Mouse (Mus musculus) heart, adult 10 weeks (tissue): Measurements from ENCODE around the gene 1190005I06Rik. TPM values are rescaled to one million over a fixed set of nuclear protein-coding genes. Genes with fewer than 3 reads are reported as not detected.

Source experiments
- polyA plus RNA-seq: library from polyadenylated mRNA; stranded (reverse); fragments of 350-450 nt; fragmentation: Illumina TruSeq; extraction: RNeasy Lipid Tissue Mini Kit (QIAGEN cat#74804); gene quantifications from one replicate; pipeline ENCODE4 v1.2.3, GENCODE M21; 2014; ENCODE audit warnings: low read depth, low replicate concordance

1190005I06Rik gene
- 5.8 TPM for polyA plus RNA-seq

GRCm38 (mm10) chr8:120647532-120647931, at the start of gene 1190005I06Rik:
Gene 1190005I06Rik, minus strand, starts transcription at chr8:120647632.

GRCm38 (mm10) chr8:120668374-120668905, 21.0 kb upstream of the 1190005I06Rik start, which contains the start of gene Emc8:
Gene Emc8, minus strand, starts transcription at chr8:120668573.

GRCm38 (mm10) chr8:120667561-120668373, 20.3 kb upstream of the 1190005I06Rik start, which contains the start of the genes Gm27021 and Cox4i1:
Gene Gm27021, minus strand, starts transcription at chr8:120668079.
Gene Cox4i1, plus strand, starts transcription at chr8:120668222.

GRCm38 (mm10) chr8:120588908-120589771, 58.3 kb downstream of the 1190005I06Rik start, which contains the start of gene Gins2:
Gene Gins2, minus strand, starts transcription at chr8:120589304.

Other genes starting within 250 kb of the 1190005I06Rik start
- 0.39 TPM for gene Gins2, start 58.3 kb downstream of the 1190005I06Rik start, polyA plus RNA-seq
- gene Gm27021, start 20.4 kb upstream of the 1190005I06Rik start, polyA plus RNA-seq, result not detected
- 3,955 TPM for gene Cox4i1, start 20.6 kb upstream of the 1190005I06Rik start, polyA plus RNA-seq
- gene Emc8, start 20.9 kb upstream of the 1190005I06Rik start, polyA plus RNA-seq, result 22.8 TPM
- 3.6 TPM for gene Irf8, start 88.7 kb upstream of the 1190005I06Rik start, polyA plus RNA-seq